In genomic region chr13:42617225-42617624, GRCm38 (mm10) we compare ENCODE assay signal across 22 mouse cellular contexts.
A peak's percentile ranks its signal among the peaks of the same experiment; 100 is the strongest.
DNase-seq lines count a peak whose midpoint lies in the region; ATAC-seq lines count a peak whose summit lies in the region.
"Had no signal": no experiment of that assay in that cellular context is flagged by ENCODE, and none has a peak within 500 bp of the region (broad histone marks: within the 10 kb centered on the region; RNA-seq: fewer than 3 reads in every experiment).

No protein-coding gene starts in this region.

- H3K9me3 ChIP-seq in hindbrain, embryonic 16.5 days (ENCODE audit: control insufficient read depth, low read length): no peaks in the 10 kb centered on the region
- H3K9me3 ChIP-seq: embryonic facial prominence, embryonic 12.5 days; forebrain, embryonic 15.5 days; heart, embryonic 10.5 days; hindbrain, embryonic 12.5 days had no signal

- H3K27ac ChIP-seq in hindbrain, embryonic 16.5 days (ENCODE audit: low read depth, low read length): no peak overlapping the region
- H3K27ac ChIP-seq: embryonic facial prominence, embryonic 12.5 days; forebrain, embryonic 15.5 days; heart, embryonic 10.5 days; hindbrain, embryonic 12.5 days; hindbrain, postnatal 0 days had no signal

- DNase-seq in layer of hippocampus, adult 11-12 months (ENCODE audit: low spot score): peak; percentile 19
- DNase-seq in layer of hippocampus, postnatal 36 days: no peak
- DNase-seq in right cerebral cortex, adult 18-20 months: peak; percentile 63
- DNase-seq in right cerebral cortex, postnatal 4 days: no peak
- DNase-seq in left cerebral cortex, postnatal 14 days (ENCODE audit: low spot score in 2 of 2): peak; percentile 31 to 40
- DNase-seq in embryo, embryonic 10 days (ENCODE audit: low spot score): no peak
- DNase-seq: adrenal gland, postnatal 14 days; cerebellum, adult 2 months; cerebellum, postnatal 10 days; gastrocnemius, postnatal 36 days; heart, adult 11 months; heart, postnatal 10 days; heart, postnatal 4 days had no signal

- intact Hi-C loops in left cerebral cortex, postnatal 14 days (cut with DNase I): loop anchor here (5.0 kb wide), 1 partner anchor 55 kb away; no protein-coding TSS in a partner anchor

- H3K4me3 ChIP-seq in hindbrain, embryonic 16.5 days (ENCODE audit: low read length): no peak overlapping the region
- H3K4me3 ChIP-seq: embryonic facial prominence, embryonic 12.5 days; forebrain, embryonic 15.5 days; heart, embryonic 10.5 days; hindbrain, embryonic 12.5 days had no signal

- no peak overlapping the region for H3K4me2 ChIP-seq in hindbrain, embryonic 16.5 days (ENCODE audit: low read length)
- H3K4me2 ChIP-seq: embryonic facial prominence, embryonic 12.5 days; forebrain, embryonic 15.5 days; hindbrain, embryonic 12.5 days had no signal

- no peaks in the 10 kb centered on the region for H3K4me1 ChIP-seq in hindbrain, embryonic 16.5 days (ENCODE audit: control insufficient read depth, insufficient read depth, low read depth, low read length)
- H3K4me1 ChIP-seq: embryonic facial prominence, embryonic 12.5 days; forebrain, embryonic 15.5 days; heart, embryonic 10.5 days; hindbrain, embryonic 12.5 days had no signal

- ATAC-seq in hindbrain, embryonic 16.5 days: no peak
- ATAC-seq: activated CD4-positive, CD25-positive, alpha-beta regulatory T cell, adult 4 months; forebrain, embryonic 15.5 days; hindbrain, postnatal 0 days; Patski had no signal

- no peaks in the 10 kb centered on the region for H3K36me3 ChIP-seq in hindbrain, embryonic 16.5 days (ENCODE audit: control insufficient read depth, insufficient read depth, low read length)
- H3K36me3 ChIP-seq: embryonic facial prominence, embryonic 12.5 days; forebrain, embryonic 15.5 days; heart, embryonic 10.5 days; hindbrain, embryonic 12.5 days had no signal

- 95% methylated on average over 6 of the region's 6 CpGs for WGBS in hindbrain, embryonic 16.5 days

- no peak overlapping the region for H3K9ac ChIP-seq in hindbrain, embryonic 16.5 days (ENCODE audit: low read depth, low read length)
- H3K9ac ChIP-seq: embryonic facial prominence, embryonic 12.5 days; forebrain, embryonic 15.5 days; hindbrain, embryonic 12.5 days had no signal

- no peaks in the 10 kb centered on the region for H3K27me3 ChIP-seq in hindbrain, embryonic 16.5 days (replicated peaks; ENCODE audit: control insufficient read depth, insufficient read depth, low read length)
- H3K27me3 ChIP-seq: CH12.LX; embryonic facial prominence, embryonic 12.5 days; forebrain, embryonic 15.5 days; hindbrain, embryonic 12.5 days had no signal

Comparison
In these comparisons a context has a peak if more than half of its experiments do, and no peak if none do; other contexts are left out.
1. DNase-seq: peak in layer of hippocampus, adult 11-12 months (single experiment), right cerebral cortex, adult 18-20 months (single experiment) and left cerebral cortex, postnatal 14 days (2 of 2); none in layer of hippocampus, postnatal 36 days (0 of 2), right cerebral cortex, postnatal 4 days (single experiment) and embryo, embryonic 10 days (single experiment).